Mouse (Mus musculus) induced T-regulatory cell, adult 2 months (primary cell): Measurements from ENCODE around the gene 6430571L13Rik.

Experiments
- DNase-seq: peaks from one replicate; pipeline ENCODE4 v3.0.0-alpha.2; 2012; ENCODE audit warnings: low read depth

Gene 6430571L13Rik

DNA sequence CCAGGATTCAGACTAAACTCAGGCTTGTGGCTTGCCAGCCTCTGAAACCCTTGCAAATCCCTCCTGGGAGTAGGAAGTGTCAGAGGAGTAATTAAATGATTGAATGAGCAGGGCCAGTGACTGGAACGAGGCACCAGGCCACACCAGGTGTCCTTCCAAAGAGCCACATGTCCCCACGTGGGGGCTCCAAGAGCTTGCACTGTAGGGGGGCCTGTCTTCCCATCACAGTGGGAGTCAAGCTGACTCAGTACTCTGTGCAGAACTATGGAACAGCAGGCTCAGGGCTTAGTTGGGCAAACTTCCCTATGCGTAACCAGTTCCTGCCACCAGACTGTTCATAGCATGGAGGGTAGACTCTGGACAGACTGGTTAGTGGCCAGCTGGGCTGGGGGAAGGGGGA, 44.0 kb downstream of the 6430571L13Rik start:
- no peak for DNase-seq

DNA sequence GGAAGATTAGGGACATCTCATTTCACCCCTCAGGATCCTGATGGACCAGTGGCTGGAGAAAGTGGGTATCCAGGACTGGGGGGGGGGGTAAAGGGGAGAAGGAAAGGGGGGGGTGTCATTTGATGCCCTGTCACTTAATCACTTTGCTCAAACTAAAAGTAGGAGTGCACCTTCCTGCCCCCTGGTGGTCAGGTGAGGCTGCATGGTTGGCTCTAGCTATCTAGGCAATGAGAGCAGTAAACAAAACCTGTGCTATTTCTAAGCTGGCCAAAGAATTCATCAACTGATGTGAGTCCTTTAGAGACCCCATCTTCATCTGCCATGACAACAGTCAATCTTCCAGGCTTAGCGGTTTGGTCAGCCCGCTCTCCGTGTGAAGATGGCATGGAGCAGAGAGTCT, 46.3 kb downstream of the 6430571L13Rik start:
- peak; percentile 65 for DNase-seq

- no peak for DNase-seq
These were observed 47.3 kb downstream of the 6430571L13Rik start for GRCm38 (mm10) chr9:107387708-107388107.

- no peak for DNase-seq
These were observed 47.9 kb downstream of the 6430571L13Rik start for GRCm38 (mm10) chr9:107388263-107388662.

- DNase-seq: peak; percentile 32
These were observed 56.0 kb downstream of the 6430571L13Rik start for GRCm38 (mm10) chr9:107396397-107396796.

DNA sequence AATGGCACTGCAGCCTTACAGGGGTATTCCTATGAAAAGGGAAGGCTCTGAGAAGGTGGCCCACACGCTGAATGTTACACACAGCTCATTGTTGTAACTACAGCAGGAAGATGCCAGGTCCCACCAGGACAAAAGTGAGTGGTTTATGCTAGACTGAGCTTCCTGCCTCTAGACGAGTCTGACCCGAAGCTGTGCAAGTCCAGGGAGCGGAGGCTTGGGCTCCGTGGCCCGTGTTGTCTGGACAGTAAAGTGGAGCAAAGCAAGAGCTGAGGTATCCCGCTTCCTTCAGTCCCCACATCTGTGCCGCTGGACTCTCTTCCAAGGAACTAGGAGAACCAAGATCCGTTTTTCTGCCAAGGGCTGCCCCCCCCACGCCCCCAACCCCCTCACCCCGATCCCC, 58.6 kb downstream of the 6430571L13Rik start:
- DNase-seq: no peak

DNA sequence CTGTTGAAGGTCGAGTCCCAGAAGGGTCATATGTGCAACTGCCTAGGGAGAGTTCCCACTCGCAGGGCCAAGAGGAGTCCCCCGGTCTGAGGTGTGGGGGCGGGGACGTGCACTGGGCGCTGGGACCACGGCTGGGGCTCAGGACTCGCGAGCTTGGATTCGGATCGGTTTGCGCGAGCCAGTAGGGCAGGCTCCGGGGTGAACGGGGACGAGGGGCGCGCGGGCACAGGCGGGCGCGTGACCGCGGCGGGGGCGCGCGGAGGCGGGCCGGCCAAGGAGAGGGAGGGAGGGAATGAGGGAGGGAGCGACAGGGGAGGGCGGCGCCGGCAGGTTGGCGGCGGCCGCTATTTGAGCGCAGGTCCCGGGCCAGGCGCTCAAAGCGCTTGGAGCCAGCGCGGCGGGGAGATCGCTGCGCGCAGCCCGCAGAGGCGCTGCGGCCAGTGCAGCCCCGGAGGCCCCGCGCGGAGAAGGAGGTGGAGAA, 59.1 kb downstream of the 6430571L13Rik start, which contains the start of gene Cacna2d2:
Gene Cacna2d2, plus strand, starts transcription at position 122 of the 481 bp plus-strand sequence.
- no peak for DNase-seq

DNA sequence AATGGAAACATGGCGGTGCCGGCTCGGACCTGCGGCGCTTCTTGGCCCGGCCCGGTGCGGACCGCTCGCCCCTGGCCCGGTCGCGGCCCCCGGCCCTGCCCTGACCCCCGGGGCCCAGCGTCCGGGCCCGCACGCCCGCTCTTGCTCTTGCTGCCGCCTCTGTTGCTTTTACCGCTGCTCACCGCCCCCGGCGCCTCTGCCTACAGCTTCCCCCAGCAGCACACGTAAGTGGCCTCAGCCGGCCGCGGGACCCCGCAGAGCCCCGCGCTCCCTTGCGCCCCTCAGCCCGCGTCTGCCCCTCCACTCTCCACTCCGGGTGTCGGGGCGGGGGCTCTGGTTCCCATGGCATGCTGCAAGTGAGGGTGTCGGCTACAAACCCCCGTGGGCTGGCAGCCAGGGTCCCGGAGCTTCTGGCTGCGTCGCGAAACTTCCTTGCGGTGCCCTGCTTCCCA, 59.7 kb downstream of the 6430571L13Rik start:
- no peak for DNase-seq

DNA sequence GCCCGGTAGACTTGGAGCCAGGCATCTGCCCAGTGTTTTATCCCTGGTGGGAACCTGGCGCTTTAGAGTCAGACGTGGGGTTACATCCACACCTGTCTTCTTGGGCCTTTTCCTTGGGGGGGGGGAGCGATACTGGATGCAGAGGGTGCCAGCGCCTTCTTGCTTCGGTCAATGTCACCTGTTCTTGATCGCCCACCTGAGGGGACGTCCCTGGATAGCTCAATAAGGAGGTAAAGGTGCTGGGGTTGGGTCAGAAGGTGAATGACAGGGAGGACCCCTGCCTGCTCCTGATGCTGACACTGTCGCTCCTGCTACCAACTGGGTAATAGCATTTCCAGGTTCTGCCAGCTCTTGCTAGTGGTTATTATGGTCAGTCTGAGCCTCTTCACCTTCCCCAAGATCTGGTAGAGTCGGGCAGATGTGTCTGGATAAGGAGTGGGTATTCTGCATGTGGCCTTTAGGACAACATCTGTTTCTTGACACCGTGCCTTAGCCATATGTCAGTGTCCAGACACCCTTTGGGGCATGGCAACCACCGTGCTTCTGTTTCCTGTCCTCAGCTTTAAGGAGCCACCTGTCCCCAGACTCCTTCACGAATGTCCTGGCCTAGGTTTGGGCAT, 60.4 kb downstream of the 6430571L13Rik start:
- DNase-seq: no peak
